Mouse (Mus musculus) kidney, adult 11 months (tissue): ENCODE results near the gene Gopc.
"Not testable (repeated sequence)": the region's sequence is repeated elsewhere in the genome, so short reads cannot be mapped to it uniquely, and the experiment has no call there.

Source experiments
- DNase-seq: peaks from one replicate; pipeline ENCODE4 v3.0.0; 2022

Gopc gene

DNA sequence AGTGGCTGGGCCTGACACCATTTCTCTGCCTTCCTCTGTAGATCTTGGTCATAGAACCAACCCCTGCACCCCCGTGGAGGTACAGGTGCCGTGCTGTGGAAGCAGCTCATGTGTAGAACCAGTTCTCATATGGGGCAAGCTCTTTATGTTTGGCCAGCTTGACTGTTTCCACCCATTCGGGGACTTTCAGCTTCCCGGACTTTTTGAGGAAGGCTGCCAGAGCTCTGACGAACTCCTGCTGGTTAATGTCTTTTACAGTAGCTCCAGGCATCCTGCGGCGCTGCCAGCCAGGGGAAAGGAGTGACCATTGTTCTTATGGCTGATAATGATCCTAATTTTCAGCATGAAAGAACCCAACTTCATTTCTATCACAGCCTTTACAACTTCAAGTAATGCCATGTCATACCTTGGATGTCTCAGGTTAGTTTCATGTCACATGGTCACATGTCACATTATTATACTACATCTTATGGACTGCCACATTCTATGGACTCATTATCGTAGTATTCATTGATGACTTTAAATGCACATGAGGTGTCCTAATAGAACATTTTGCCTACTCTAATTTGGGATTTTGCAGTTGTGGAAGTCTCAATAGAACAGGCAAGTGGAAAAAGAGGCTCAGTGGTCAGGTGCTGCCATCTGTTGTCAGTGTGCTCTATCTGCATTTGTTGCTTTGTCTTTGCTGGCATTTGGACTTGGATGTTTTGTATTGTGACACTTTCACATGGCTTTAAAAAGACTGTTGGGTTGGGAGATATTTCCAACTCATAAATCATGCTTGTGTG is 3.1 kb upstream of the Gopc start:
- peak; percentile 33 for DNase-seq

DNA sequence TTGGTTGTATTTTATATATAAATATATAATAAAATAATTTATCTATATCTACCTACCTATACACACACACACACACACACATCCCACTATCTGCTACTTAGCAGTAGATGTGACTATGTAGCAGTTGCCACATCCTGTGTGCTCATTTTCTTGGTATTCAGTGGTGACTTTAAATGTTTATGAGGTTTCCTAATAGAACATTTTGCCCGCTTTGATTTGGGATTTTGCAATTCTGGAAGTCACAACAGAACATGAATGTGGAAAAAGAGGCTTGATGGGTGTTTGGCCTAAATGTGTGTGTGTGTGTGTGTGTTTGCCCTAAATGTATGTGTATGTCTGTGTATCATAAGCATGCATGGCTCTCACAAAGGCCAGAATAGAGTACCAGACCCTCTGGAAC is 1.6 kb upstream of the Gopc start:
- no peak for DNase-seq

DNA sequence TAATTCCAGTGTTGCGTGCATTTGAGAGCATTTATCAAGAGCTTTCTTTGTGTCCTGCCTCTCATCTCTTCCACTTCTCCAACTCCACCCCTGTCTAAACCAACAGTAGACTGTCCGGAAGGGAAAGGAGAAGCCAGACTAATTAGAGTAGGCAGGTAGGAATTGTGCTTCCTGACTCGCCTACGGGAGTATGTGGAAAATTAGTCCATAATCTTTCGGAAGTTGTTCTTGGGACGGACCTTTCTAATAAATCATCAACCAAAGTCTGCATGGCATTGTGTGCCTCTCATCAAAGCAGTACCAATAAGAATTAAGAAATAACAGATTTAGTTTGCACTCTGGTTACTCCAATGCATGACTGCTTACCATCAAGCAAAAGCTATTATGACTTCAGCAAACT is 1.1 kb upstream of the Gopc start:
- no peak for DNase-seq

DNA sequence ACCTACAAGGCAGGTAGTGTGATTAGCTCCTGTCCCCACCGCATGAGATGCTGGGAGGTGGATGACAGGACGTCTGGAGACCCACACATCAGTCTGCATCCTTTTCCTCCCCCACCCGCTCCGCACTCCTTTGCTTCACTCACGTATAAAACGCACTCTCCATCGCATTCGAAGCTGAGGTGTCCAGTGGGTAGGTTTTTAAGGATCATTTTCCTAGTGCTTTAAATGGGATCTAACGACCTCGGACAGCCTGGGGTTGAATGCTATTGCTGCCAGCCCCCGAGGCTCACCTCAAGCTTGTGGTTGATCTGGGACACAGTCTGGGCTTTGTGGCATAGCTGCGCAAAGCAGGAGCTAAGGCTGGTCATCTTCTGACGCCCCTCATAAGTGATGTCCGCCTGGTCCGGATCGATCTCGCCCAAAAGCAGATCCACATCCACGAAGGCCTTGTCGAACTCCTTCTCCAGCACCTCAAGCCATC is 563 bp downstream of the Gopc start:
- no peak for DNase-seq

DNA sequence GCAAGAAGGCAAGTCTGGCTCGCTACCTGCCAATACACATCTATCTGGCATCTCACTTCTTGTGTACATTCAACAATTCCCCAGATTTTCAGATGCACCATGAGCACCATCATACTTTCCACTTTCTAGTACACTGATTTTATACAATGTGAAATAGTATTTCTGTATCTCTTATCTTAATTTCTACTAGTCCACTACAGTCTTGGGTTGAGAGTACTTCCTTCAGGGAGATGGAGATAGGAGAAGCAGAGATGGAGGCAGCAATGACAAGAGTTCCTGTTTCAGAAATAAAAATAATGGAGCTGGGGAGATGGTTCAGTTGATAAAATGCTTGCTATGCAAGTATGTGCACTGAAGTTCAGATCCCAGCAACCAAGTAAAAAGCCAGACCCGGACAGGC is 4.1 kb downstream of the Gopc start:
- no peak for DNase-seq

DNA sequence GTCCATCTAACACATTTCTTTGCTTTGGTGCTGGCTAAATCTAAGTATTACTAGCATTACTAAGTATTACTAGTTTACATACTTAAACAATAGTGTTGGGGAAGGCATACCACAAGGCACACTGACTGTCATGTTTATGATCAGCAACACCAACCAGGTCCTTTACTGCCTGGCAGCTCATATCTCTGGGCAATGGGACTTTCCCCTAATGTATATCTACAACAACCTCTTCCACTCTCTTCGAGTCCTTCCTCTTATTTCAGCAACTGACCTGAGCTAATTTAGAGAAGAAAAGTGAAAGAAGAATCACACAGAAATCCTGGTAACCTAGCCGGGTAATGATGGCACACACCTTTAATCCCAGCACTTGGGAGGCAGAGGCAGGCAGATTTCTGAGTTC is 5.5 kb downstream of the Gopc start:
- no peak for DNase-seq

DNA sequence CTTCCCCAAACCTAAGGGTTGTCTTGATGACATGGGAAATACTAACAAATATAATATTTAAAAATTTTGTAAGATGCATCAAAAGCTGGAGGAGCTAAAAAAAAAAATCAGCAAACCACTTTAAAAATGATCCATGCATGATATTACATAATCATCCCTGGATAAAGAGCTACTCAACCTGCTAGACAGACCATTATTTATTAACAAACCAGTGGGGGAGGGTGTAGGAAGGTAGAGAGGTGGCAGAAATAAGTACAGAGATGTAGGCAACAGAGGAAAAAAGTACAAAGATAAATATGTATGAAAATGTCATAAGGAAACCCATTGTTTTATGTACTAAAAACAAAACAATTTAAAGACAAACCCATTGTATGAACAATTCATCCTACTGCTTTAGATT is 7.3 kb downstream of the Gopc start:
- no peak for DNase-seq

DNA sequence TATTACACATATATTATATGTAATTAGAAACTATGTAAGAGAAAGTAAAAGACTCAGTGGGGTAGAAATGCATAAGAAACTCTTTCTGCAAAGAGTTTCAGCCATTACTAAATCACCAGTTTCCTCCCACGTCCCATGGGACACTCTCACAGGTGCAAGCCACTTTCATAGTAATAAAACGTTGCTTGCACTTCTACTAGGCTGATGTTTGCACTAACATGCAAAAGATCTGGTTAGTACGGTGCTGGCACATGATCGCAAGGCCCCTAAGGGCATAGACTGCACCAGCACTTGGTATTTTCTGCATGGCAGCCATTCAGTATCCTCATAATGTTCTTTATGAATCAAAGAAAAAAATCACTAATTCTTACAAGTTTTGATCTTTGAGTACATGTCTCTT is 8.1 kb downstream of the Gopc start:
- DNase-seq = no peak

DNA sequence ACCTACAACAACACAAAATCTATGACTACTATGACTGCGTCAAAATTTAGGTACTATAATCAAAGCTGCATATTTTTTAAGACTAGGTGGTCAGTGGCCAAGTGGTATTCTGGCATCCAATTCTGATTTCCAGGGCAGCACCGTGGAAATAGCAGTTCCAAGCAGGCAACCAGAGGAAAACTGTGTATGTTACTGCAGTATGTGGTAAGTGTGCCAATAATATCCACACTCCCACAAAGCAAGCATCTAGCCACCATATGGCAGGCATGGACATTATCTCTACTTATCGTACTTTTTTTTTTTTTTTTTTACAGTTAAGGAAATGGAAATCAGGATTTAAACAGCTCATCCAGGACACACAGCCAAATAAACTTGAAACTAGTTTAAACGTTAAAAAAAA is 13.5 kb downstream of the Gopc start:
- no peak for DNase-seq

DNA sequence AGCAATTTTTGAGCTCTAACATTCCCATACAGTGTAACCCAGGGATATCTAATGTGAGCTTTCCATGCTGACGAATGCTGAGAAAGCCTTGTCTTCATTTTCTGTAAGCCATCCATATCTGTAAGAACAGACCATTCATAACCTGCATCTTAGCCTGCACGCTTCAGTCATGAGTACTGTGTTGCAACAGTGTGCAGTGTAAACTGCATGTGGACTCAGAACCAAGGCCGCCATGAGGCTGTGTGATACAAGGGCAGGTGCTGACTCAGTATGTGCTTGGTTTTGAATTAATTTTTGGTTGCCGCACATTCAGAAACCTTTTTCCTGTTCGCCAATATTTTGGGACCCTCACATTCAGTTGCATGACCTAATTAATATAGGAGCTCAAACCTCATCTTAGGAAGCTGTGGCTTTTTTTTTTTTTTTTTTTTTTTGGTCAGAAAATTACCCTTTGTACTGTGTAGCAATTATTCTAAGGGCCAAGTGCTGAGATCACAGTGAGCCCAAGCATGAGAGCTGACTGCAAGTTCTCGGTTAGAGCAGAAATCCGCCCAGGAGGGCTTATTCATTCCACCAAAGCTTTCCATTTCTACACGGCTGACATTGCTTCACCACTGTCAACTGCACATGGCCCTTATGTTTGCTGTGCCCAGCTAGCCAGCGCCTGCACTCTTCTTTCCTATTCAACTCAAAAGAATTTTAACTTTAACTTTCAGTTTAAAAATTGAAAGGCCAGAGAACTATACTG is 20.9 kb downstream of the Gopc start:
- no peak for DNase-seq

DNA sequence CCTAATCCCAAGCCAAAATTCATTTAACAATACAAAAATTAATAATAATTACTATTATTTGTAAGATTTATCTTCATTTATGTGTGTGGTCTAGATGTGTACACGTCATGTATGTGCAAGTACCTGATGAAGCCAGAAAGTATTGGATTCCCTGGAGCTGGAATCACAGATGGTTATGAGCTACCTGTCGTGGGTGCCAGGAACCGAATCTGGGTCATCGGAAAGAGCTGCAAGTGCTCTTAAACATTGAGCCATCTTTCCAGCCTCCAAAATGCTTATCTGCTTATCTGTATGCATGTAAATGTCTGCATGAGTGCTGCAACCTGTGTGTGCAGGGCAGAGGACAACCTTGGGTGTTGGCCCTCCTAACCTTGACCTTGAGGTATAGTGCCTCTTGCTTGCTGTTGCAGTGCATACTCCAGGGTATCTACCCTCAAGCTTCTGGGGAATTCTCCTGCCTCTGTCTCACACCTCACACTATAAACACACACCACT is 21.6 kb downstream of the Gopc start:
- no peak for DNase-seq

DNA sequence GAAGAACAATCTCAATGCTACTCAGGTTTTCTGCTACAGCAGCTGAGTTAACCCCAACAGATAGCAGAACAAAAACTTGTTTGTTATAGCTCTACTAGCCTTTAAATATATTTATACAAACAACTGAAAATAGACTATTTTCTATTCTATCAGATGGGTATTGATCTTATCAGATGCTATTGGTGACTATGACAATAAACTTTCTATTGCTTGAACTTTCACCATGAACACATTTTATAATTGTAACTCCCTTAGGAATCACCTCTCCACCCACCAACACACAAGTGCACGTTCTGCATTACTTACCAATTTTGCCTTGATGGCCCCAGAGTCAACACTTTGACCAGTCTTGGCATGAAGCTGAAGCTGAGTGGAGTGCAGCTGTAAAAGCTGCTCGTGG is 23.5 kb downstream of the Gopc start, which contains the start of gene Gm26741:
Gm26741 (plus strand) TSS at position 301 of the 400 bp plus-strand sequence.
- no peak for DNase-seq

DNA sequence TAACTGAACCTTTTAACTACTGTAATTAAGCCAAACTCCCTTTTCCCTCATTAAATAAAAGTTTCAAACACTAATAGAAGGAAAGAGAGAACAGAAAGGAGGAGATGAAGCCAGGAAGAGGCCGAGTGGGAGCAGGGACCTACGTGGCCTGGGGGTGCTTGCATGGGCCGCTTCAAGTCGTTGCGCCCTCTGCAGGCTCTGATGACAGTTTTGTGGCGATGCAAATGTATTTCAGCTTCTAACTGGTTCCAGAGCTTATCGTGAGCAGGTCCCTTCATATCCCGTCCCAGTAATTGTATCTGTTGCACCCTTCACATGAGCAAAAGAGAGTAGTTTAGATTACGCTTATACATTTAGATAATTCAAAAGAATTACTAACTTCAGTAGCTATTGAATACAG is 28.7 kb downstream of the Gopc start:
- DNase-seq = no peak

DNA sequence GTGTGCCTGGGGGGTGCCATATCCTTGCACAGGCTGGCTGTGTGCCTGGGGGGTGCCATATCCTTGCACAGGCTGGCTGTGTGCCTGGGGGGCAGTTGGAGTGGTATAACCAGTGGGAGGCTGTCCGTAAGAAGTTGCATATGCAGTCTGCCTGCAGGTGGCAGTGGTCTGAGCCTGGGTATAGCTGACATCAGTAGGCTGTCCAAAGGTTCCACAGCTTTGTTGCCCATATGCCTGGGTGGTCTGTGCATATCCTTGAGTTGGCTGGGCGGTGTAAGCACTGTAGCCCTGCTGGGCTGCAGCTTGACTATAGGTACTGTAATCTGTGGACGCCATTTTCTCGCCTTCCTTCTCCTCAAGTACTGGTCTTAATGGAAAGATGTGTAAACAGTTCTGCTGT is 38.6 kb downstream of the Gopc start:
- not testable (repeated sequence) for DNase-seq

DNA sequence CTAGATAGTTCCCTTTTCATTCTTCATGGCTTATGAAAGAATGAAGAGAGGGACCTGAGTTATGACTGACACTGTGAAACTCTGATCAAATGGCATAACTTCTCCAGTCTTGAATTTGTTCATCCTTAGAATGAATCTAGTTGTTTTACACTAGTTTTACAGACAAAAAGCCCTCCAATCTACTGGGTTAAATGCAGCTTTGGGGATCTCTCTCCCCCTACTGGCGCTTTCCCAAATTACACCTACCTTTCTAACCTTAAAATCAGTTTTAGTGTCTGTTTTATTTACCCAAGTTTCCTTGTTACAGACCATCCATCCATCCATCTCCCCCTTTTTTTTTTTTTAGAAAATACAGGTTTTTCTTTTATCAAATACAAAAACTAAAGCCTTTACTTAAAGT is 50.9 kb downstream of the Gopc start:
- no peak for DNase-seq

DNA sequence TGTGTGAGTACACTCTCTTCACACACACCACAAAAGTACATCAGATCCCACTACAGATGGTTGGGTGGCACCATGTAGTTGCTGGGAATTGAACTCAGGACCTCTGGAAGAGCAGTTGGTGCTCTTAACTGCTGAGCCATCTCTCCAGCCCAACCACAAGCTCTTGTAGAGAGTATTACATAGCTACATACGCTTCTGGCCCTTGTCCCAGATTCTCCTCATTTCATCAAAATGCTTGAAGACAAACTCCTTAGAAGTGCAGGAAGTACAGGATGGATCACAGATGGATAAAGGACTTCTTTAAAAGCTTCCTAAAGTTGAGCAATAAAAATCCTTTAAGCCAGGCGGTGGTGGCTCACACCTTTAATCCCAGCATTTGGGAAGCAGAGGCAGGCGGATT is 60.0 kb downstream of the Gopc start:
- no peak for DNase-seq

DNA sequence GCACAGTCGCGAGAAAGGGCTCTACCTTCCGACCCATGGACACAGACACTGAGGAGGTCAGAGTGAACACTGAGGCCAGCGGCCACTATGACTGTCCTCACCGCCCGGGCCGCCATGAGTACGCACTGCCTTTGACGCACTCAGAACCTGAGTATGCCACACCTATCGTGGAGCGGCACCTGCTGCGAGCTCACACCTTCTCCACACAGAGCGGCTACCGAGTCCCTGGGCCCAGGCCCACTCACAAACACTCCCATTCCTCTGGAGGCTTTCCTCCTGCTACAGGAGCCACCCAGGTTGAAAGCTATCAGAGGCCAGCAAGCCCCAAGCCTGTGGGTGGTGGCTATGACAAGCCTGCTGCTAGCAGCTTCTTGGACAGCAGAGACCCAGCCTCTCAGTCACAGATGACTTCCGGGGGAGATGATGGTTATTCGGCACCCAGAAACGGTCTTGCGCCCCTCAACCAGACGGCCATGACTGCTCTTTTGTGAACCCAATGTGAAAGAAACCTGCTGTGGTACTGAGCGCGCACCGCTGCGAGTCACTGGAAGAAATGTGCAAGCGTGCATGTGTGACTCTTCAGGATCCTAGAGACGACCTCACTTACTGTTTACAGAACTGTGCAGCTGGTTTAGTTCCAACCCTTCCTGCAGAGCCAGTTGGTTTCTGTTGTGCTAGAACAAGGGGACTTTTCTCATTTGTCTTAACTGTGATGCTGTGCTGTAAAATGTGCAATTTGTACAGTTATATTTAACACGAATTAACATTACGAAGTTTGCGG is 62.2 kb downstream of the Gopc start:
- no peak for DNase-seq

DNA sequence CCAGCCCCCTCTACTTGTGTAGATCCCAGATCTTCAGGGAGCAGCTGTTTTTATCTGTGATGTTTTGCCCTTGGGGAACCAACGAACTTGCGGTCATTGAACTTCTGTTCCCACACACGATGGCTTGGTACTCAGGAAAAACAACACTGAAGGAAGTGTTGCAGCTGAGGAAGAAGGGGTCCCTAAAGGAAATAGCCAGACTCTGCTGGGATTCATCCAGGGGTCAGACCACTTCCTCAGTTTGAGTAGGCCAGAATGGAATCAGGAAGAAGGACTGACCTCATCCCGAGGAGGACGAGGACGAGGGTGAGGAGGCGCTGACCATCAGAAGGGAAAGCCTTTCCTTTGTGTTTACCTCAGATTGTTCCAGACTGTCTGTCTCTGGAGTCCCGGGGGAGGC is 72.7 kb downstream of the Gopc start:
- DNase-seq = peak; percentile 79

DNA sequence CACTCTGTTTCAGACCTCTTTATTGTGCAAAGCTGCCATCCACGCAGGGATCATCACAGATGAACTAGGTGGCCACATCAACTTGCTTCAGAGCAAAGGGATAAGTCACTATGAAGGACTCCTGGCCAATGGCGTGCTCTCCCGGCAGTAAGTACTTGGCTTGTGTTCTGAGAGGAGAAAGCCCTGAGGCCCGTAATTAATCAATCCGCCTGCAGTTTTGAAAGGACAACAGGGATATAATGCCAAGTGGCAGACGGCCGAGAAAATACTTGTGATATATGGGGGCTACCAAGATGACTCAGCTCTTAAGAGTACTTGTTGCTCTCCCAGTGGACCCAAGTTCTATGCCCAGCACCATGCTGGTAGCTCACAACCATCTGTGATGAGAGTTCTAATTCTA is 77.3 kb downstream of the Gopc start:
- DNase-seq = no peak

DNA sequence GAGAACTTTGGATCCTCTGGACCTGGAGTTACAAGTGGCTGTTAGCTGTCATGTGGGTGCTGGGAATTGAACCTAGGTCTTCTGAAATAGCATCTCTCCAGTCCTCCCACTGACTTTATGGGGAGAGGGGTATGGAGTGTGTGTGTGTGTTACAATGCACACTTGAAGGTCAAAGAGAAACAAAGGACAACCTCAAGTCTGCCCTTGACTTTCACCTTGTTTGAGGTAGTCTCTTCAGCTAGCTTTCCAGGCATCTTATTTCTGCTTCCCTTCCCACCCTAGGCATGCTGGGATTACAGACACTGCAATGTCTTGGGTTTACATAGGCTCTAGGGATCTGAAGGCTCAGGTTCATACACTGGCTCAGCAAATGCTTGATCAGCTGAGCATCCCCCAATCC is 79.7 kb downstream of the Gopc start:
- no peak for DNase-seq

DNA sequence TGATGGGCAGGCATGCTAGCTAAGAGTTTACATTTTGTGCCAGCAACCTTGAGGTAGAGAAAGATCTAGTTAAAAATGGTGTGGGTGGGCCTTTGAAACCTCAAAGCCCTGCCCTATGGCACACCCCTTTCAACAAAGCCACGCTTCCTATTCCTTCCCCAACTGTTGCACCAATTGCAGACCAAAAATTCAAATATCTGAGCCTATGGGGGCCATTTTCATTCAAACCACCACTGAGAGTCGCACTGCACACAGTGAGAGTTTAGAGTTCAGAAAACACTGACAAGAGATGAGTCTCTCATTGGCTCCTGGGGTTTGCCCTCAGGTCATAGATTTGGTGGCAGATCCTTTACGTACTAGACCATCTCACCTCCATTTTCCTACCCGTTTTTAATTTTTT is 80.2 kb downstream of the Gopc start:
- DNase-seq = no peak

DNA sequence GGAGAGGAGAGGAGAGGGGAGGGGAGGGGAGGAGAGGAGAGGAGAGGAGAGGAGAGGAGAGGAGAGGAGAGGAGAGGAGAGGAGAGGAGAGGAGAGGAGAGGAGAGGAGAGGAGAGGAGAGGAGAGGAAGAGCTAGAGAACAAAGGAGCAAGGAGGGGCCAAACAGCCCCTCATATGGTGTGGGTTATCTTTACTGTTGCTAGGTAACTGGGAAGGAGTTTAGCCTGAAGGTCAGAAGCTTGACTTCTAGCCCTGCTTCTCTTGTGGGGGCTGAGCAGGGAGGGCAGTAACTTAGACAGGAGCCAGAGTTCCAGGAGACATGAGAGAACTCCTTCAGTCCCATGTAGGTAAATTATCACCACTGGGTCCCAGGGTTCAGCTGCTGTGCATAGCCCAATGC is 83.4 kb downstream of the Gopc start:
- not testable (repeated sequence) for DNase-seq

DNA sequence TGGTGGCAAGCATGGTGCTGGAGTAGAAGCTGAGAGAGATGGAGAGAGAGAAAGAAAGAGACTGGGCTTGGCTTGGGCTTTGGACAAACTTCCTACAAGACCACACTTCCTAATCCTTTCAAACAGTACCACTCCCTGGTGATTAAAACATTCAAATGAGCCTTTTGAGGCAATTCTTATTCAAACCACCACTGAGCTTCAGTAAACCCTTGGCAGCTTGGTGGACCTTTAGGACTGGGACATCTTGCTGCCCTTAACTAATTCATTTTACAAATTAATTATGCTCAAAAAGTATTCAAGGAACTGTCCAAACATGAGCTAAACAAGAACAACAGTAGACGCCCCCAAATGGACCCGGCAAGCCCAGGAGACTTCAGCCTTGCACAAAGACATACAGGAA is 86.0 kb downstream of the Gopc start:
- DNase-seq = no peak
